Mouse (Mus musculus) spleen, adult 2 months (tissue): ENCODE data around the gene Immp2l.

Source experiments
- CTCF ChIP-seq: fragments of 200-500 bp; IDR thresholded peaks from 2 replicates; pipeline ENCODE4 v1.5.1; 2011; ENCODE audit warnings: mild to moderate bottlenecking, inconsistent platforms; ENCODE audit not compliant: insufficient read depth, insufficient read length, insufficient replicate concordance; ENCODE audit errors: extremely low read depth
- POLR2A ChIP-seq: fragments of 200-500 bp; IDR thresholded peaks from 2 replicates; pipeline ENCODE4 v1.6.1; 2011; ENCODE audit warnings: low read depth, low read length, inconsistent platforms

GRCm38 (mm10) chr12:41090771-41091170 is 66.9 kb downstream of the Immp2l start:
- TF ChIP-seq CTCF (no peak), POLR2A (no peak)
